In genomic region chr6:34471434-34472110, GRCm38 (mm10) we compare ENCODE assay signal across 18 mouse cellular contexts. TPM values are rescaled to one million over a fixed set of nuclear protein-coding genes. Genes with fewer than 3 reads are reported as not detected.
DNase-seq lines count a peak whose midpoint lies in the region; ATAC-seq and TF ChIP-seq lines count a peak whose summit lies in the region.
"Had no signal": no experiment of that assay in that cellular context is flagged by ENCODE, and none has a peak within 500 bp of the region (broad histone marks: within the 10 kb centered on the region; RNA-seq: fewer than 3 reads in every experiment).

No protein-coding gene starts in this region.

- 90% methylated on average over 12 of the region's 12 CpGs for WGBS in forebrain, embryonic 10.5 days
- WGBS in forebrain, embryonic 14.5 days, result 89% methylated on average over 12 of the region's 12 CpGs
- 64% methylated on average over 12 of the region's 12 CpGs for WGBS in kidney, adult 2 months
- WGBS in midbrain, postnatal 0 days, result 87% methylated on average over 12 of the region's 12 CpGs

- ATAC-seq in forebrain, embryonic 14.5 days, result no peak
- ATAC-seq in erythroid progenitor cell, adult 5-6 weeks (replicated peaks; ENCODE audit: low FRiP score, poor library complexity, severe bottlenecking), result peak; percentile 73
- ATAC-seq in megakaryocyte progenitor cell, adult 5-6 weeks (replicated peaks; ENCODE audit: poor library complexity), result peak; percentile 50
- no peak for ATAC-seq in midbrain, postnatal 0 days (ENCODE audit: low FRiP score)
- ATAC-seq: forebrain, postnatal 0 days; midbrain, embryonic 13.5 days had no signal

- H3K27me3 ChIP-seq in forebrain, embryonic 10.5 days (ENCODE audit: poor library complexity, severe bottlenecking), result no peaks in the 10 kb centered on the region
- H3K27me3 ChIP-seq in forebrain, embryonic 14.5 days (replicated peaks; ENCODE audit: control insufficient read depth, insufficient read depth, low read length), result no peaks in the 10 kb centered on the region
- H3K27me3 ChIP-seq in kidney, adult 2 months (replicated peaks; ENCODE audit: control insufficient read depth, insufficient read depth, low read length), result no peaks in the 10 kb centered on the region
- H3K27me3 ChIP-seq in midbrain, postnatal 0 days (ENCODE audit: insufficient read depth, low read length), result no peaks in the 10 kb centered on the region
- H3K27me3 ChIP-seq: embryonic facial prominence, embryonic 15.5 days; kidney, embryonic 15.5 days; midbrain, embryonic 13.5 days had no signal

- no peaks in the 10 kb centered on the region for H3K36me3 ChIP-seq in forebrain, embryonic 10.5 days (replicated peaks)
- H3K36me3 ChIP-seq in forebrain, embryonic 14.5 days (ENCODE audit: control insufficient read depth, insufficient read depth, low read length), result no peaks in the 10 kb centered on the region
- H3K36me3 ChIP-seq in kidney, adult 2 months (ENCODE audit: control insufficient read depth, insufficient read depth, low read length), result no peaks in the 10 kb centered on the region
- H3K36me3 ChIP-seq in midbrain, postnatal 0 days (ENCODE audit: insufficient read depth, low read length), result no peaks in the 10 kb centered on the region
- H3K36me3 ChIP-seq: embryonic facial prominence, embryonic 15.5 days; kidney, embryonic 15.5 days; midbrain, embryonic 13.5 days had no signal

- H3K9ac ChIP-seq in forebrain, embryonic 14.5 days (ENCODE audit: low read length), result no peak overlapping the region
- no peak overlapping the region for H3K9ac ChIP-seq in midbrain, postnatal 0 days (replicated peaks; ENCODE audit: low read length, poor library complexity, severe bottlenecking)
- H3K9ac ChIP-seq: embryonic facial prominence, embryonic 15.5 days; forebrain, postnatal 0 days; kidney, embryonic 15.5 days; midbrain, embryonic 13.5 days had no signal

- TF ChIP-seq POLR2A in kidney, adult 2 months (IDR thresholded peaks at IDR 0.05; ENCODE audit: low read depth, low read length), result no peak

- H3K9me3 ChIP-seq in forebrain, embryonic 10.5 days, result no peaks in the 10 kb centered on the region
- H3K9me3 ChIP-seq in forebrain, embryonic 14.5 days (replicated peaks; ENCODE audit: control insufficient read depth, low read length), result no peaks in the 10 kb centered on the region
- H3K9me3 ChIP-seq in midbrain, postnatal 0 days (ENCODE audit: low read length), result no peaks in the 10 kb centered on the region
- H3K9me3 ChIP-seq: embryonic facial prominence, embryonic 15.5 days; kidney, embryonic 15.5 days; midbrain, embryonic 13.5 days had no signal

- no peak overlapping the region for H3K4me2 ChIP-seq in forebrain, embryonic 14.5 days (ENCODE audit: low read length)
- H3K4me2 ChIP-seq in midbrain, postnatal 0 days (ENCODE audit: low read depth, low read length, poor library complexity, severe bottlenecking), result no peak overlapping the region
- H3K4me2 ChIP-seq: embryonic facial prominence, embryonic 15.5 days; kidney, embryonic 15.5 days; midbrain, embryonic 13.5 days had no signal

- no peak for TF ChIP-seq CTCF in kidney, adult 2 months (conservative IDR thresholded peaks at IDR 0.05; ENCODE audit: insufficient read depth, insufficient read length, low read depth, low read length)
- no peak for TF ChIP-seq CTCF in midbrain, postnatal 0 days (IDR thresholded peaks at IDR 0.05)

- H3K4me3 ChIP-seq in forebrain, embryonic 10.5 days, result no peak overlapping the region
- H3K4me3 ChIP-seq in forebrain, embryonic 14.5 days (ENCODE audit: low read depth, low read length), result no peak overlapping the region
- H3K4me3 ChIP-seq in kidney, adult 2 months (ENCODE audit: insufficient read depth, low read depth, low read length), result no peak overlapping the region
- no peak overlapping the region for H3K4me3 ChIP-seq in midbrain, postnatal 0 days (ENCODE audit: low read depth, low read length)
- H3K4me3 ChIP-seq: embryonic facial prominence, embryonic 15.5 days; kidney, embryonic 15.5 days; midbrain, embryonic 13.5 days had no signal

- DNase-seq in forebrain, embryonic 10.5 days (ENCODE audit: extremely low spot score, low spot score), result no peak
- DNase-seq in forebrain, embryonic 14.5 days (ENCODE audit: low spot score), result no peak
- DNase-seq in MEL-GATA-1-ER (ENCODE audit: extremely low read depth, low read depth), result peak; percentile 81
- no peak for DNase-seq in frontal cortex, postnatal 10 days (ENCODE audit: low spot score in 2 of 2)
- DNase-seq in kidney, adult 2 months, result no peak
- DNase-seq in midbrain, postnatal 0 days (ENCODE audit: low spot score), result no peak
- DNase-seq: adrenal gland, adult 2 months; cerebellum, postnatal 36 days; forebrain, postnatal 0 days; gastrocnemius, postnatal 36 days; lung, postnatal 36 days; thymus, adult 18-20 months had no signal

- 0 out of 2 replicates have a peak overlapping the region, but pooled peaks have one; percentile 58 for H3K27ac ChIP-seq in forebrain, embryonic 10.5 days
- H3K27ac ChIP-seq in forebrain, embryonic 14.5 days (ENCODE audit: low read depth, low read length), result no peak overlapping the region
- no peak overlapping the region for H3K27ac ChIP-seq in kidney, adult 2 months (ENCODE audit: insufficient read depth, low read depth, low read length)
- H3K27ac ChIP-seq in midbrain, postnatal 0 days (ENCODE audit: low read depth, low read length), result no peak overlapping the region
- H3K27ac ChIP-seq: embryonic facial prominence, embryonic 15.5 days; kidney, embryonic 15.5 days; midbrain, embryonic 13.5 days had no signal

- peaks cover 8% of the 10 kb centered on the region for H3K4me1 ChIP-seq in forebrain, embryonic 10.5 days
- H3K4me1 ChIP-seq in forebrain, embryonic 14.5 days (ENCODE audit: control insufficient read depth, insufficient read depth, low read length), result peaks cover 3% of the 10 kb centered on the region; the same call in 1 of the 2 replicates
- H3K4me1 ChIP-seq in kidney, adult 2 months (ENCODE audit: control insufficient read depth, insufficient read depth, low read length), result peaks cover 5% of the 10 kb centered on the region; the same call in 1 of the 2 replicates
- no peaks in the 10 kb centered on the region for H3K4me1 ChIP-seq in midbrain, postnatal 0 days (ENCODE audit: insufficient read depth, low read length)

RNA-seq across cellular contexts. Expression of gene Bpgm, which starts 4.4 kb away (rescaled TPM):
- 54.6 and 68.6 TPM in 2 replicates for polyA plus RNA-seq in forebrain, embryonic 10.5 days (2016; fragmentation: Nextera tagmentation; extraction: Ambion mirVana)
- 66.1 and 84.3 TPM in 2 replicates for polyA plus RNA-seq in forebrain, embryonic 14.5 days (2014; fragmentation: Nextera tagmentation; extraction: Ambion mirVana)
- 61.6 and 83.8 TPM in 2 replicates for total RNA-seq in erythroid progenitor cell, adult 5-6 weeks (2015; ENCODE audit: low replicate concordance)
- 139 and 182 TPM in 2 replicates for total RNA-seq in erythroid progenitor cell, adult 5-6 weeks (2017; ENCODE audit: low replicate concordance)
- 4.2 and 4.7 TPM in 2 replicates for total RNA-seq in megakaryocyte progenitor cell, adult 5-6 weeks (2015)
- total RNA-seq in megakaryocyte progenitor cell, adult 5-6 weeks (2017), result 16.9 and 18.4 TPM in 2 replicates
- polyA plus RNA-seq in kidney, adult 2 months (2012; rRNA removed), result 24.4 and 32.4 TPM in 2 replicates
- 42.9 and 51.4 TPM in 2 replicates for total RNA-seq in midbrain, postnatal 0 days (2014; rRNA removed)
- 80.6 and 86.0 TPM in 2 replicates for polyA plus RNA-seq in midbrain, postnatal 0 days (2015; fragmentation: Nextera tagmentation; extraction: Ambion mirVana)

RNA-seq across cellular contexts. Expression of gene Akr1b7, which starts 59.4 kb away (rescaled TPM):
- 0.11 TPM in 1 of 2 replicates, not detected in the other for polyA plus RNA-seq in forebrain, embryonic 10.5 days (2016; fragmentation: Nextera tagmentation; extraction: Ambion mirVana)
- not detected in 2 replicates for polyA plus RNA-seq in forebrain, embryonic 14.5 days (2014; fragmentation: Nextera tagmentation; extraction: Ambion mirVana)
- 1.1 TPM in 1 of 2 replicates, not detected in the other for total RNA-seq in erythroid progenitor cell, adult 5-6 weeks (2015; ENCODE audit: low replicate concordance)
- total RNA-seq in erythroid progenitor cell, adult 5-6 weeks (2017; ENCODE audit: low replicate concordance), result 0.77 TPM in 1 of 2 replicates, not detected in the other
- 0.22 TPM in 1 of 2 replicates, not detected in the other for total RNA-seq in megakaryocyte progenitor cell, adult 5-6 weeks (2015)
- total RNA-seq in megakaryocyte progenitor cell, adult 5-6 weeks (2017), result not detected in 2 replicates
- polyA plus RNA-seq in kidney, adult 2 months (2012; rRNA removed), result 3.2 and 4.0 TPM in 2 replicates
- not detected in 2 replicates for total RNA-seq in midbrain, postnatal 0 days (2014; rRNA removed)
- polyA plus RNA-seq in midbrain, postnatal 0 days (2015; fragmentation: Nextera tagmentation; extraction: Ambion mirVana), result 0.20 TPM in 1 of 2 replicates, not detected in the other
- total RNA-seq: forebrain, postnatal 0 days; gastrocnemius, postnatal 36 days; heart, postnatal 25 days had no signal
- polyA plus RNA-seq: embryonic facial prominence, embryonic 15.5 days; midbrain, embryonic 13.5 days had no signal

Comparison
In these comparisons a context has a peak if more than half of its experiments do, and no peak if none do; other contexts are left out.
1. ATAC-seq: peak in erythroid progenitor cell, adult 5-6 weeks (single experiment) and megakaryocyte progenitor cell, adult 5-6 weeks (single experiment); none in forebrain, embryonic 14.5 days (single experiment) and midbrain, postnatal 0 days (single experiment).